Mouse (Mus musculus) neural tube, embryonic 14.5 days (tissue): Measurements from ENCODE around the gene Inppl1. TPM values are rescaled to one million over a fixed set of nuclear protein-coding genes. Genes with fewer than 3 reads are reported as not detected.

Experiments
- ATAC-seq: fragments of 200-750 bp; cut with Nextera tagmentation; 2 replicates; pipeline ENCODE4 v1.8.0; 2017; ENCODE audit warnings: low read depth, mild to moderate bottlenecking, moderate TSS enrichment, moderate library complexity
- H3K27ac ChIP-seq: fragments of 300-500 bp; sonication (generic); 2 replicates; pipeline ENCODE4 v1.5.1; 2014; ENCODE audit warnings: low read depth, mild to moderate bottlenecking, control low read depth, low read length, moderate library complexity, mixed read lengths
- H3K27me3 ChIP-seq: fragments of 300-500 bp; sonication (generic); 2 replicates; pipeline ENCODE4 v1.6.1; 2014; ENCODE audit warnings: low read length; ENCODE audit not compliant: control insufficient read depth, insufficient read depth
- H3K36me3 ChIP-seq: fragments of 300-500 bp; sonication (generic); 2 replicates; pipeline ENCODE4 v1.6.1; 2014; ENCODE audit warnings: low read length, mixed read lengths; ENCODE audit not compliant: control insufficient read depth, insufficient read depth
- H3K4me1 ChIP-seq: fragments of 300-500 bp; sonication (generic); 2 replicates; pipeline ENCODE4 v1.6.1; 2014; ENCODE audit warnings: low read length; ENCODE audit not compliant: control insufficient read depth, insufficient read depth
- H3K4me2 ChIP-seq: fragments of 300-500 bp; sonication (generic); 2 replicates; pipeline ENCODE4 v1.6.1; 2014; ENCODE audit warnings: mild to moderate bottlenecking, low read depth, low read length, control low read depth
- H3K4me3 ChIP-seq: fragments of 300-500 bp; sonication (generic); 2 replicates; pipeline ENCODE4 v1.5.1; 2014; ENCODE audit warnings: low read depth, low read length, control low read depth, mixed read lengths
- H3K9ac ChIP-seq: fragments of 300-500 bp; sonication (generic); replicated peaks from 2 replicates; pipeline ENCODE4 v1.6.1; 2014; ENCODE audit warnings: low read depth, mild to moderate bottlenecking, control low read depth, low read length, mixed read lengths
- H3K9me3 ChIP-seq: fragments of 300-500 bp; sonication (generic); 2 replicates; pipeline ENCODE4 v1.6.1; 2016; ENCODE audit warnings: low read length; ENCODE audit not compliant: control insufficient read depth
- WGBS: fragments of 180-500 bp; shearing (Covaris S2); extraction: QIAGEN DNeasy Blood & Tissue Kit; methylation state at CpG from one replicate; pipeline ENCODE4 v1.1.7; 2014; 5-methylcytosine and 5-hydroxymethylcytosine counted together
- polyA plus RNA-seq: library from polyadenylated mRNA; unstranded; fragments of >200 nt; fragmentation: Nextera tagmentation; extraction: Ambion mirVana; gene quantifications from 2 replicates; pipeline ENCODE4 v1.2.1, GENCODE M21; 2014

Inppl1 gene
- polyA plus RNA-seq, 1 experiment from 2014 or later: 6.6 TPM

- no peak overlapping the region for H3K4me2 ChIP-seq
- no peaks in the 10 kb centered on the region for H3K4me1 ChIP-seq
- ATAC-seq: no peak
- H3K9ac ChIP-seq: no peak overlapping the region
- H3K27me3 ChIP-seq: no peaks in the 10 kb centered on the region
- H3K27ac ChIP-seq: no peak overlapping the region
- H3K9me3 ChIP-seq: no peaks in the 10 kb centered on the region
- 65% methylated on average over 13 of the region's 13 CpGs for WGBS
- no peaks in the 10 kb centered on the region for H3K36me3 ChIP-seq
- no peak overlapping the region for H3K4me3 ChIP-seq
Observed at GRCm38 (mm10) chr7:101868241-101869162, 30.5 kb upstream of the Inppl1 start.

GRCm38 (mm10) chr7:101867482-101867881 lies 29.5 kb upstream of the Inppl1 start:
- Histone ChIP-seq H3K36me3 (no peaks in the 10 kb centered on the region), H3K27me3 (no peaks in the 10 kb centered on the region), H3K27ac (no peak overlapping the region), H3K4me1 (no peaks in the 10 kb centered on the region), H3K9ac (no peak overlapping the region), H3K4me3 (no peak overlapping the region), H3K9me3 (no peaks in the 10 kb centered on the region), H3K4me2 (no peak overlapping the region)
- 96% methylated on average over 4 of the region's 4 CpGs for WGBS
- ATAC-seq: no peak

GRCm38 (mm10) chr7:101866491-101867265 lies 28.6 kb upstream of the Inppl1 start:
- Histone ChIP-seq H3K27me3 (no peaks in the 10 kb centered on the region), H3K4me3 (no peak overlapping the region), H3K4me2 (no peak overlapping the region), H3K9me3 (no peaks in the 10 kb centered on the region), H3K4me1 (no peaks in the 10 kb centered on the region), H3K36me3 (no peaks in the 10 kb centered on the region), H3K27ac (no peak overlapping the region), H3K9ac (no peak overlapping the region)
- ATAC-seq: no peak
- 79% methylated on average over 11 of the region's 11 CpGs for WGBS

GRCm38 (mm10) chr7:101863415-101863814 lies 25.4 kb upstream of the Inppl1 start, which contains the start of gene Anapc15:
TSS of gene Anapc15 (plus strand) at chr7:101863715.
- H3K4me3 ChIP-seq: no peak within 1 kb of the TSS
- no peaks in the 10 kb centered on the region for H3K4me1 ChIP-seq
- ATAC-seq: no peak
- H3K9me3 ChIP-seq: no peaks in the 10 kb centered on the region
- 87% methylated on average over 3 of the region's 3 CpGs for WGBS
- no peaks in the 10 kb centered on the region for H3K36me3 ChIP-seq
- H3K27ac ChIP-seq: no peak within 1 kb of the TSS
- H3K4me2 ChIP-seq: no peak within 1 kb of the TSS
- H3K9ac ChIP-seq: no peak within 1 kb of the TSS
- no peaks in the 10 kb centered on the region for H3K27me3 ChIP-seq

- WGBS: 77% methylated on average over 3 of the region's 3 CpGs
- no peak overlapping the region for H3K9ac ChIP-seq
- no peaks in the 10 kb centered on the region for H3K36me3 ChIP-seq
- no peaks in the 10 kb centered on the region for H3K4me1 ChIP-seq
- no peak overlapping the region for H3K4me2 ChIP-seq
- no peaks in the 10 kb centered on the region for H3K9me3 ChIP-seq
- no peaks in the 10 kb centered on the region for H3K27me3 ChIP-seq
- H3K4me3 ChIP-seq: no peak overlapping the region
- H3K27ac ChIP-seq: no peak overlapping the region
- no peak for ATAC-seq
Observed at GRCm38 (mm10) chr7:101862291-101862690, 24.3 kb upstream of the Inppl1 start.

- H3K9ac ChIP-seq: no peak overlapping the region
- H3K4me1 ChIP-seq: no peaks in the 10 kb centered on the region
- no peak for ATAC-seq
Observed at GRCm38 (mm10) chr7:101860978-101861377, 22.9 kb upstream of the Inppl1 start.

GRCm38 (mm10) chr7:101858362-101858761 lies 20.3 kb upstream of the Inppl1 start:
- H3K27me3 ChIP-seq: no peaks in the 10 kb centered on the region
- H3K4me3 ChIP-seq: no peak overlapping the region
- H3K4me1 ChIP-seq: no peaks in the 10 kb centered on the region
- H3K9me3 ChIP-seq: no peaks in the 10 kb centered on the region
- WGBS: 81% methylated on average over 9 of the region's 9 CpGs
- H3K9ac ChIP-seq: no peak overlapping the region
- no peak overlapping the region for H3K27ac ChIP-seq
- ATAC-seq: no peak
- no peaks in the 10 kb centered on the region for H3K36me3 ChIP-seq
- H3K4me2 ChIP-seq: no peak overlapping the region

More at GRCm38 (mm10) chr7:101860978-101861377, 22.9 kb upstream of the Inppl1 start:
- no peaks in the 10 kb centered on the region for H3K9me3 ChIP-seq
- H3K4me2 ChIP-seq: no peak overlapping the region
- no peak overlapping the region for H3K4me3 ChIP-seq
- H3K27ac ChIP-seq: no peak overlapping the region
- no peaks in the 10 kb centered on the region for H3K36me3 ChIP-seq
- H3K27me3 ChIP-seq: no peaks in the 10 kb centered on the region

- Histone ChIP-seq H3K9ac (no peak within 1 kb of the TSS), H3K27ac (no peak within 1 kb of the TSS), H3K4me2 (no peak within 1 kb of the TSS), H3K27me3 (no peaks in the 10 kb centered on the region), H3K36me3 (no peaks in the 10 kb centered on the region), H3K4me1 (no peaks in the 10 kb centered on the region), H3K9me3 (no peaks in the 10 kb centered on the region), H3K4me3 (no peak within 1 kb of the TSS)
- ATAC-seq: no peak
- WGBS: 93% methylated on average over 4 of the region's 4 CpGs
Observed at GRCm38 (mm10) chr7:101857094-101857493, 19.1 kb upstream of the Inppl1 start, which contains the start of gene Folr2. TSS of gene Folr2 (minus strand) at chr7:101857194.

- Histone ChIP-seq H3K9ac (no peak overlapping the region), H3K36me3 (no peaks in the 10 kb centered on the region), H3K27ac (no peak overlapping the region), H3K9me3 (no peaks in the 10 kb centered on the region), H3K4me1 (no peaks in the 10 kb centered on the region), H3K4me2 (no peak overlapping the region), H3K27me3 (no peaks in the 10 kb centered on the region), H3K4me3 (no peak overlapping the region)
- no peak for ATAC-seq
- WGBS: 90% methylated on average over 2 of the region's 2 CpGs
Observed at GRCm38 (mm10) chr7:101853816-101854215, 15.8 kb upstream of the Inppl1 start.
